Mouse (Mus musculus) forebrain, postnatal 0 days (tissue): ENCODE data around the gene Serhl. TPM values are rescaled to one million over a fixed set of nuclear protein-coding genes. Genes with fewer than 3 reads are reported as not detected.
"Not testable (repeated sequence)": the region's sequence is repeated elsewhere in the genome, so short reads cannot be mapped to it uniquely, and the experiment has no call there.

Experiments used
- ATAC-seq: fragments of 200-750 bp; cut with Nextera tagmentation; 2 replicates; pipeline ENCODE4 v1.8.0; 2017; ENCODE audit warnings: mild to moderate bottlenecking, moderate library complexity
- DNase-seq: peaks from one replicate; pipeline ENCODE4 v3.0.0-alpha.2; 2015
- H3K27ac ChIP-seq: fragments of 300-500 bp; sonication (generic); 2 replicates; pipeline ENCODE4 v1.5.1; 2014; ENCODE audit warnings: low read depth, mild to moderate bottlenecking, antibody characterized with exemption, low read length, moderate library complexity, mixed read lengths
- H3K27me3 ChIP-seq: fragments of 300-500 bp; sonication (generic); 2 replicates; pipeline ENCODE4 v1.6.1; 2014; ENCODE audit warnings: mild to moderate bottlenecking, low read length, mixed read lengths; ENCODE audit not compliant: insufficient read depth
- H3K36me3 ChIP-seq: fragments of 300-500 bp; sonication (generic); 2 replicates; pipeline ENCODE4 v1.6.1; 2014; ENCODE audit warnings: mild to moderate bottlenecking, moderate library complexity; ENCODE audit not compliant: insufficient read depth
- H3K4me1 ChIP-seq: fragments of 300-500 bp; sonication (generic); 2 replicates; pipeline ENCODE4 v1.6.1; 2014; ENCODE audit warnings: antibody characterized with exemption; ENCODE audit not compliant: insufficient read depth
- H3K4me2 ChIP-seq: fragments of 300-500 bp; sonication (generic); 2 replicates; pipeline ENCODE4 v1.6.1; 2014; ENCODE audit warnings: low read depth, mild to moderate bottlenecking, moderate library complexity
- H3K4me3 ChIP-seq: fragments of 300-500 bp; sonication (generic); 2 replicates; pipeline ENCODE4 v1.5.1; 2014; ENCODE audit warnings: low read depth, low read length, mixed read lengths
- H3K9ac ChIP-seq: fragments of 300-500 bp; sonication (generic); 2 replicates; pipeline ENCODE4 v1.6.1; 2014; ENCODE audit warnings: mild to moderate bottlenecking
- H3K9me3 ChIP-seq: fragments of 300-500 bp; sonication (generic); 2 replicates; pipeline ENCODE4 v1.6.1; 2016; ENCODE audit warnings: low read length
- CTCF ChIP-seq: sonication (generic); IDR thresholded peaks from 2 replicates; pipeline ENCODE4 v1.5.1; 2016; ENCODE audit warnings: antibody characterized with exemption, control low read depth, low read depth
- WGBS: fragments of 180-500 bp; shearing (Covaris S2); extraction: QIAGEN DNeasy Blood & Tissue Kit; methylation state at CpG from one replicate; pipeline ENCODE4 v1.1.7; 2014; 5-methylcytosine and 5-hydroxymethylcytosine counted together
- polyA plus RNA-seq: library from polyadenylated mRNA; unstranded; fragments of >200 nt; fragmentation: Nextera tagmentation; extraction: Ambion mirVana; gene quantifications from 2 replicates; pipeline ENCODE4 v1.2.1, GENCODE M21; 2015
- total RNA-seq: library from RNA; depleted of rRNA; stranded (reverse); fragments of >200 nt; gene quantifications from 2 replicates; pipeline ENCODE4 v1.2.3, GENCODE M21; 2014

Serhl gene
- total and polyA plus RNA-seq, 2 experiments from 2014 or later = 11.9 to 39.1 TPM

- peak overlapping the region; percentile 82 for H3K4me3 ChIP-seq
- peaks cover 49% of the 10 kb centered on the region for H3K36me3 ChIP-seq
- DNase-seq = peak; percentile 82
- H3K9ac ChIP-seq = peak overlapping the region; percentile 93
- no peaks in the 10 kb centered on the region for H3K27me3 ChIP-seq
- peak; percentile 49 for TF ChIP-seq CTCF
- no peaks in the 10 kb centered on the region for H3K9me3 ChIP-seq
- peak; percentile 72 for ATAC-seq
- 2% methylated on average over 43 of the region's 43 CpGs for WGBS
- peak overlapping the region; percentile 93 for H3K27ac ChIP-seq
- peak overlapping the region; percentile 68 for H3K4me2 ChIP-seq
- no peaks in the 10 kb centered on the region for H3K4me1 ChIP-seq
These were observed 32.6 kb downstream of the Serhl start for GRCm38 (mm10) chr15:83121709-83122565.

GRCm38 (mm10) chr15:83122566-83123145, 33.4 kb downstream of the Serhl start, which contains the start of gene Rrp7a:
Gene Rrp7a, minus strand, starts transcription at chr15:83122801.
- H3K4me2 ChIP-seq = peak within 1 kb of the TSS; percentile 68
- TF ChIP-seq CTCF = no peak; the same call in 1 of the 2 replicates
- H3K9ac ChIP-seq = peak within 1 kb of the TSS; percentile 93
- ATAC-seq (peak; percentile 94), DNase-seq (peak; percentile 94)
- WGBS = 8% methylated on average over 31 of the region's 32 CpGs
- peaks cover 47% of the 10 kb centered on the region for H3K36me3 ChIP-seq
- H3K9me3 ChIP-seq = no peaks in the 10 kb centered on the region
- H3K27me3 ChIP-seq = no peaks in the 10 kb centered on the region
- no peaks in the 10 kb centered on the region for H3K4me1 ChIP-seq
- H3K27ac ChIP-seq = peak within 1 kb of the TSS; percentile 93
- H3K4me3 ChIP-seq = peak within 1 kb of the TSS; percentile 82

GRCm38 (mm10) chr15:83124625-83125024, 35.3 kb downstream of the Serhl start:
- Histone ChIP-seq H3K4me1 (no peaks in the 10 kb centered on the region), H3K27me3 (no peaks in the 10 kb centered on the region), H3K4me2 (no peak overlapping the region), H3K36me3 (peaks cover 50% of the 10 kb centered on the region), H3K27ac (no peak overlapping the region), H3K9me3 (no peaks in the 10 kb centered on the region), H3K4me3 (no peak overlapping the region), H3K9ac (no peak overlapping the region)
- TF ChIP-seq CTCF = no peak
- ATAC-seq (no peak), DNase-seq (no peak)
- WGBS = 68% methylated on average over 5 of the region's 5 CpGs

GRCm38 (mm10) chr15:83126582-83126981, 37.3 kb downstream of the Serhl start:
- no peak for TF ChIP-seq CTCF
- 89% methylated on average over 9 of the region's 9 CpGs for WGBS
- H3K4me3 ChIP-seq = no peak overlapping the region
- DNase-seq (no peak), ATAC-seq (no peak)
- no peak overlapping the region for H3K9ac ChIP-seq
- H3K36me3 ChIP-seq = peaks cover 64% of the 10 kb centered on the region
- H3K4me1 ChIP-seq = no peaks in the 10 kb centered on the region
- no peaks in the 10 kb centered on the region for H3K27me3 ChIP-seq
- H3K27ac ChIP-seq = no peak overlapping the region
- H3K4me2 ChIP-seq = no peak overlapping the region
- H3K9me3 ChIP-seq = no peaks in the 10 kb centered on the region

- not testable (repeated sequence) for H3K27ac ChIP-seq, H3K9me3 ChIP-seq, H3K27me3 ChIP-seq, H3K9ac ChIP-seq, H3K4me1 ChIP-seq, H3K4me3 ChIP-seq, DNase-seq, ATAC-seq, H3K4me2 ChIP-seq
- 61% methylated on average over 3 of the region's 3 CpGs for WGBS
- peaks cover 68% of the 10 kb centered on the region for H3K36me3 ChIP-seq
These were observed 37.7 kb downstream of the Serhl start for GRCm38 (mm10) chr15:83127037-83127436.

GRCm38 (mm10) chr15:83129530-83130231, 40.4 kb downstream of the Serhl start:
- H3K27ac ChIP-seq = no peak overlapping the region
- H3K4me3 ChIP-seq = no peak overlapping the region
- no peak for TF ChIP-seq CTCF
- no peak overlapping the region for H3K9ac ChIP-seq
- no peaks in the 10 kb centered on the region for H3K27me3 ChIP-seq
- no peak overlapping the region for H3K4me2 ChIP-seq
- peaks cover 88% of the 10 kb centered on the region for H3K36me3 ChIP-seq
- no peak for ATAC-seq
- 92% methylated on average over 7 of the region's 7 CpGs for WGBS
- DNase-seq = no peak
- no peaks in the 10 kb centered on the region for H3K9me3 ChIP-seq
- H3K4me1 ChIP-seq = no peaks in the 10 kb centered on the region
